ENCODE assay signal across 8 mouse cellular contexts in the genomic region with DNA sequence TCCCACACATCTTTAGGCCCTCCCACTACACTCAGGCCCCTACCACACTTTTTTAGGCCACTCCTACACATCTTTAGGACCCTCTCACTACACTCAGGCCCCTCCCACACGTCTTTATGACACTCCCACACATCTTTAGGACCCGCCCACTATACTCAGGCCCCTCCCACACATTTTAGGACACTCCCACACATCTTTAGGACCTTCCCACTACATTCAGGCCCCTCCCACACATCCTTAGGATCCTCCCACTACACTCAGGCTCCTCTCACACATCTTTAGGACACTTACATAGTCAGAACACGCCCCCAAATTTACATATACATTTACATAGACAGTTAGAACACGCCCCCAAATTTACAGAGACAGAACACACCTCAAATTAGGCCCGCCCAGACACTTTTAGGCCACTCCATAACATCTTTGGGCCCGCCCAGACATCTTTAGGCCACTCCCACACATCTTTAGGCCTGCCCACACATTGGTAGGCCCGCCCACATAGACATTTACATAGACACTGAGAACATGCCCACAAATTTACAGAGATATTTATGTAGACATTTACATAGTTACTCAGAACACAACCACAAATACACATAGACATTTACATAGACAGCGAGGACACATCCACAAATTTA.
DNase-seq lines count a peak whose midpoint lies in the region; ATAC-seq and TF ChIP-seq lines count a peak whose summit lies in the region.

No protein-coding gene starts in this region.

- peaks cover 5% of the 10 kb centered on the region; the same call in 1 of the 2 replicates for H3K9me3 ChIP-seq in embryonic facial prominence, embryonic 12.5 days
- no peaks in the 10 kb centered on the region; the same call in 1 of the 2 replicates for H3K9me3 ChIP-seq in hindbrain, embryonic 16.5 days (ENCODE audit: control insufficient read depth, low read length)
- peaks cover 10% of the 10 kb centered on the region; the same call in 1 of the 2 replicates for H3K9me3 ChIP-seq in liver, postnatal 0 days (ENCODE audit: low read length)

- no peak overlapping the region; the same call in 1 of the 2 replicates for H3K27ac ChIP-seq in embryonic facial prominence, embryonic 12.5 days
- H3K27ac ChIP-seq in hindbrain, embryonic 16.5 days (ENCODE audit: low read depth, low read length), result peak overlapping the region; percentile 97
- H3K27ac ChIP-seq in liver, postnatal 0 days (ENCODE audit: low read depth), result peak overlapping the region; percentile 93

- H3K9ac ChIP-seq in embryonic facial prominence, embryonic 12.5 days, result no peak overlapping the region
- H3K9ac ChIP-seq in hindbrain, embryonic 16.5 days (ENCODE audit: low read depth, low read length), result no peak overlapping the region
- H3K9ac ChIP-seq in liver, postnatal 0 days (replicated peaks), result no peak overlapping the region

- WGBS in embryonic facial prominence, embryonic 12.5 days, result 77% methylated on average over 8 of the region's 8 CpGs
- WGBS in hindbrain, embryonic 16.5 days, result 76% methylated on average over 8 of the region's 8 CpGs
- WGBS in liver, postnatal 0 days (ENCODE audit: insufficient replicate concordance), result 80% methylated on average over 8 of the region's 8 CpGs

- DNase-seq in kidney, adult 11 months, result peak; percentile 15
- DNase-seq in kidney, adult 18-20 months, result no peak
- DNase-seq in ES-CJ7 (ENCODE audit: low read depth, low spot score), result peak; percentile 38
- peak; percentile 18 for DNase-seq in liver, postnatal 0 days
- peak; percentile 5 to 20 for DNase-seq in right cerebral cortex, postnatal 36 days (ENCODE audit: low spot score in 2 of 2)

- no peak for ATAC-seq in embryonic facial prominence, embryonic 12.5 days (ENCODE audit: insufficient number of reproducible peaks, insufficient read depth, low FRiP score, low TSS enrichment)
- no peak for ATAC-seq in hindbrain, embryonic 16.5 days
- ATAC-seq in liver, postnatal 0 days, result no peak
- no peak for ATAC-seq in inflammation-experienced regulatory T-cells, adult 6 months

- TF ChIP-seq EP300 in liver, postnatal 0 days (IDR thresholded peaks at IDR 0.05; ENCODE audit: low read depth), result no peak

- H3K27me3 ChIP-seq in embryonic facial prominence, embryonic 12.5 days, result no peaks in the 10 kb centered on the region
- no peaks in the 10 kb centered on the region for H3K27me3 ChIP-seq in hindbrain, embryonic 16.5 days (replicated peaks; ENCODE audit: control insufficient read depth, insufficient read depth, low read length)
- H3K27me3 ChIP-seq in liver, postnatal 0 days (ENCODE audit: insufficient read depth, low read length), result no peaks in the 10 kb centered on the region

- H3K36me3 ChIP-seq in embryonic facial prominence, embryonic 12.5 days, result no peaks in the 10 kb centered on the region
- H3K36me3 ChIP-seq in hindbrain, embryonic 16.5 days (ENCODE audit: control insufficient read depth, insufficient read depth, low read length), result no peaks in the 10 kb centered on the region
- H3K36me3 ChIP-seq in liver, postnatal 0 days (replicated peaks; ENCODE audit: insufficient read depth, low read length), result no peaks in the 10 kb centered on the region

- peak overlapping the region; percentile 60 for H3K4me3 ChIP-seq in embryonic facial prominence, embryonic 12.5 days
- H3K4me3 ChIP-seq in hindbrain, embryonic 16.5 days (ENCODE audit: low read length), result peak overlapping the region; percentile 79
- peak overlapping the region; percentile 59 for H3K4me3 ChIP-seq in liver, postnatal 0 days (ENCODE audit: low read depth, low read length)

- peak overlapping the region; percentile 49 for H3K4me2 ChIP-seq in embryonic facial prominence, embryonic 12.5 days (replicated peaks)
- peak overlapping the region; percentile 62 for H3K4me2 ChIP-seq in hindbrain, embryonic 16.5 days (ENCODE audit: low read length)
- peak overlapping the region; percentile 72 for H3K4me2 ChIP-seq in liver, postnatal 0 days (ENCODE audit: low read depth, low read length)

- TF ChIP-seq CTCF in liver, postnatal 0 days (IDR thresholded peaks at IDR 0.05; ENCODE audit: low read depth), result no peak

- no peaks in the 10 kb centered on the region for H3K4me1 ChIP-seq in embryonic facial prominence, embryonic 12.5 days
- H3K4me1 ChIP-seq in hindbrain, embryonic 16.5 days (ENCODE audit: control insufficient read depth, insufficient read depth, low read depth, low read length), result peaks cover 5% of the 10 kb centered on the region
- no peaks in the 10 kb centered on the region for H3K4me1 ChIP-seq in liver, postnatal 0 days (ENCODE audit: insufficient read depth)
